Mouse (Mus musculus) thymus, adult 2 months (tissue): ENCODE data around the gene Asic3.

ENCODE experiments used
- CTCF ChIP-seq: fragments of 200-500 bp; IDR thresholded peaks from 2 replicates; pipeline ENCODE4 v1.5.1; 2012; ENCODE audit warnings: mild to moderate bottlenecking, control low read depth, low read length, moderate library complexity, borderline replicate concordance; ENCODE audit not compliant: control insufficient read depth, poor library complexity, insufficient read depth; ENCODE audit errors: extremely low read depth
- POLR2A ChIP-seq: fragments of 200-500 bp; IDR thresholded peaks from 2 replicates; pipeline ENCODE4 v1.6.1; 2012; ENCODE audit warnings: mild to moderate bottlenecking, low read length, control low read depth, moderate library complexity; ENCODE audit not compliant: control insufficient read depth, poor library complexity, insufficient read depth; ENCODE audit errors: extremely low read depth

DNA sequence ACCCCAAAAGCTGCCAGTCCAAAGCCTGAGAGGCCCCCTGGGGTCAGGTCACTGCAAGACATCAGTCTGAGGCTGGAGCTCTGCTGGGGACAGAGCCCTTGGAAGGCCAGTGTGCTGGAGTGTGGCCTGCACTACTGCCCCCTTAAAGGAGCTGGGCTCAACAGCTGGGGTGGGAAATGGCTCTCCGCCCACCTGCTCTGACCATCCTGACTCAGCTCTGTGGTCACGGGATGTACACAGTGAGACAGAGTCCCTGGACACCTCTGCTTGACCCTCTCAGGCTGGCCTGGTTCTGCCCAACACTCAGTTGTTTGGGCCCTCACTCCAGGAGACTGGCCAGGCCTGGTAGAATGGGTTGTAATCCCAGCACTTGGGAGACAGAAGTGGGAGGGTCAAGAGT, 3.7 kb upstream of the Asic3 start:
- TF ChIP-seq CTCF (no peak), POLR2A (no peak)
